Mouse (Mus musculus): Measurements from ENCODE around the gene Cutc. TPM values are rescaled to one million over a fixed set of nuclear protein-coding genes. Genes with fewer than 3 reads are reported as not detected.

Cutc gene
- polyA plus RNA-seq, 1 experiment from 2014 or later = 16.2 TPM

DNA sequence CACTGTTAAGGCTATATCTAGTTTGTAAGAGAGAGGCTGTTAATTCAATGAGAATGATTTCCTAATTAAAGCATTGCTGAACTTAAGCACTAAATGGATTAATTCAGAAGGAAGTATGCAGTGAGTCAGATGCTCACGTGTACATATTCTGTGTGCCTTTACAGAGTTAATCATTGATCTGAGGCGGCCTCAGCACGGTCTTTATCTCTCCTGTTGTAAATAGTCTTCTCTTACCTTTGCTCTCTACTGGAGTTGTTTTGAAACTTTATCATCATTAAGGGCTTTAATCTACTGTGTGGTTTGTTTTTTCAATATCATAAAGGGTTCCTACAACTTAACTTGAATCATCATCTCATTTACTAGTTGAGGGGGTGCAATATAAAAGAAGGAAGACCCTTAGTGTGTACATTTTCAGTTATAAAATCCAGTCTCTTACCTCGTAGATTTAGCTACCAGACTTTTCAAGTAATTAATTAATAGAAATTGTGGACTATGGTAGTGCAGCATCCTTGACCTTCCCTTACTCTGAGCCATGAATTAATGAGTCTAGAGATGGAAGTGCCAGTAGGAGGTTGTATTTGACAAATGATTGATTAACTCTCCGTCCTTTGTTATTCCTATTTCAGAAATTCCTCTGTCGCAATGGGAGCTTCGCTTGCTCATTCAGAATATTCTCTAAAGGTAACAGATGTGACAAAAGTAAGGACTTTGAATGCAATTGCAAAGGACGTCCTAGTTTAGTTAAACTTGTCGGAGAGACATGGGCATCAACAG lies 14.9 kb downstream of the Cutc start:
- Histone ChIP-seq H3K79me2 (ENCODE audit: inconsistent target) (no peaks in the 10 kb centered on the region), H3K4me3 (ENCODE audit: inconsistent target) (no peak overlapping the region), H3K36me3 (ENCODE audit: inconsistent target) (peaks cover 38% of the 10 kb centered on the region; the same call in 1 of the 2 replicates), H3K27ac (no peak overlapping the region)
- WGBS (ENCODE audit: missing documents) = 93% methylated on average over 9 of the region's 9 CpGs

DNA sequence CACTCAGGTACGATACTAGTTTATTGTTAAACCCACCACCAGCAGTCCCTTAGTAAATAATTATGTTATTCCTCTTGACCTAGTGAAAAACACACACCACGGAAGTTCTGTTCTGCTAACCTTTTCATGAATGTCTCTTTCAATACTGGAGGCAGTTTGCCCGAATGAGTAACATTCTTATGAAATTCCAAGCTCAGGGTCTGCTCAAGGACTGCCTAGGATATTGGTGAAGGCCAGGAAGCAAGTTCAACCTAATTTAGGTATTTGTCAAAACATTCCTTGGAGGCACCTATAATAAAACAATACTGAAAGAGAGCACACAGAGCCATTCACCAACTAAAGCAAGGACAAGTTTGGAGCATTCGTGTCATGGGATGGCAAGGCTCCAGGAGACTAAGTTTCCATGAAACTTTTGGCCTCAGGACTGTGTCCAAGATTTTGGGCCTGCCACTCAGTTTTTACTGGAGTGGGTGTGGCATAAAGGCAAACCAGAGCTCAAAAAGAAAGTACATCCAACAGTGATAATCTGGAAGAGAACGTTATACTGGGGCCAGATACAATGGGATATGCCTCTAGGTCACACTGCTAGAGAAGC lies 16.7 kb downstream of the Cutc start:
- H3K27ac ChIP-seq = no peak overlapping the region
- H3K79me2 ChIP-seq (ENCODE audit: inconsistent target) = no peaks in the 10 kb centered on the region
- no peak overlapping the region for H3K4me3 ChIP-seq (ENCODE audit: inconsistent target)
- WGBS (ENCODE audit: missing documents) = 92% methylated on average over 5 of the region's 5 CpGs
- H3K36me3 ChIP-seq (ENCODE audit: inconsistent target) = peaks cover 30% of the 10 kb centered on the region; the same call in 1 of the 2 replicates

GRCm38 (mm10) chr19:43770584-43770983 lies 17.8 kb downstream of the Cutc start:
- Histone ChIP-seq H3K27ac (no peak overlapping the region), H3K4me3 (ENCODE audit: inconsistent target) (no peak overlapping the region), H3K79me2 (ENCODE audit: inconsistent target) (no peaks in the 10 kb centered on the region), H3K36me3 (ENCODE audit: inconsistent target) (peaks cover 27% of the 10 kb centered on the region; the same call in 1 of the 2 replicates)
- WGBS (ENCODE audit: missing documents) = 3% methylated on average over 4 of the region's 4 CpGs

GRCm38 (mm10) chr19:43771499-43771969 lies 18.7 kb downstream of the Cutc start:
- H3K4me3 ChIP-seq (ENCODE audit: inconsistent target) = no peak overlapping the region
- H3K36me3 ChIP-seq (ENCODE audit: inconsistent target) = peaks cover 27% of the 10 kb centered on the region; the same call in 1 of the 2 replicates
- H3K79me2 ChIP-seq (ENCODE audit: inconsistent target) = no peaks in the 10 kb centered on the region
- 8% methylated on average over 5 of the region's 5 CpGs for WGBS (ENCODE audit: missing documents)
- H3K27ac ChIP-seq = peak overlapping the region; percentile 28

- WGBS (ENCODE audit: missing documents) = 81% methylated on average over 6 of the region's 6 CpGs
- Histone ChIP-seq H3K27ac (no peak overlapping the region), H3K4me3 (ENCODE audit: inconsistent target) (no peak overlapping the region), H3K79me2 (ENCODE audit: inconsistent target) (no peaks in the 10 kb centered on the region), H3K36me3 (ENCODE audit: inconsistent target) (peaks cover 21% of the 10 kb centered on the region; the same call in 1 of the 2 replicates)
These were observed 19.5 kb downstream of the Cutc start for GRCm38 (mm10) chr19:43772311-43772710.

GRCm38 (mm10) chr19:43775433-43775832 lies 22.6 kb downstream of the Cutc start:
- no peaks in the 10 kb centered on the region for H3K79me2 ChIP-seq (ENCODE audit: inconsistent target)
- no peak overlapping the region for H3K27ac ChIP-seq
- H3K4me3 ChIP-seq (ENCODE audit: inconsistent target) = no peak overlapping the region
- 94% methylated on average over 10 of the region's 10 CpGs for WGBS (ENCODE audit: missing documents)
- H3K36me3 ChIP-seq (ENCODE audit: inconsistent target) = no peaks in the 10 kb centered on the region

- no peak overlapping the region for H3K4me3 ChIP-seq (ENCODE audit: inconsistent target)
- WGBS (ENCODE audit: missing documents) = 94% methylated on average over 4 of the region's 4 CpGs
- H3K79me2 ChIP-seq (ENCODE audit: inconsistent target) = no peaks in the 10 kb centered on the region
These were observed 23.8 kb downstream of the Cutc start for GRCm38 (mm10) chr19:43776561-43776960.

DNA sequence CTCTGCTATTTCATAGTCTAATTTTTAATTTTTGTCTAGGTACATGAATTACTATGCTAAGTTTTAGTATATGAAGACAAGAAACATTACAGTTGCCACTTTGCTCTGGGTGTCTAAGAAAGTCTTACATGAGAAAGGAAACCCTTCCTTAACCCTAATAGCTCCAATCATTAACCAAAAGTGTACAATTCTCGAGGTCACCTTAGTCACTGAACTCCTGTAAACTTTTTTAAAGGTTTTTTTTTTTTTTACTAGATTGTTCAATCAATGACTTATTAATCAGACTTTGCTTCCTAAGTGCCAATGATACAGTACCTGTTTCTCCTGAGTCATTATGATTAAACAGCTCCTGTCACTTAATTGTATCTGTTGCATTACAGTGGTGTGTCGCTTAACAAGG lies 24.5 kb downstream of the Cutc start:
- no peaks in the 10 kb centered on the region for H3K36me3 ChIP-seq (ENCODE audit: inconsistent target)
- H3K79me2 ChIP-seq (ENCODE audit: inconsistent target) = no peaks in the 10 kb centered on the region
- H3K27ac ChIP-seq = no peak overlapping the region
- 79% methylated on average over 2 of the region's 2 CpGs for WGBS (ENCODE audit: missing documents)
- no peak overlapping the region for H3K4me3 ChIP-seq (ENCODE audit: inconsistent target)

More at GRCm38 (mm10) chr19:43776561-43776960, 23.8 kb downstream of the Cutc start:
- Histone ChIP-seq H3K36me3 (ENCODE audit: inconsistent target) (no peaks in the 10 kb centered on the region), H3K27ac (no peak overlapping the region)

DNA sequence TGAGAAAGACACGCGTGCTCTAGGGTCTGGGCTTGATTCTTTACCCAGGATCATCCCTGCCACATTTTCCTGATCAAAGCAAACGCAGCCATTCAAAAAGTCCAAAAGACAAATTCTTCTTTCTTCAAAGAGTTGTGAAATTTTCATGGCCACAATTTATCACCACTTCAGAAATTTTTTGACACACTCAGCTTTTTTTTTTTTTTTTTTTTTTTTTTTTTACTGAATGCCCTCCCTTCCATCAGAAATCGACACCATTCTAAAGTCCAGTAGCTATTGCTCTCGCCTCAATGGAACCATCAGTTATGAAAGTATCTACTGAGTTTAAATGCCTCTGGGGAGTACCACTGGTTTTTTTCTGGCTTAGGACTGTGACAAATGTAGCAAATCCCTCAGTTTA lies 27.6 kb downstream of the Cutc start:
- Histone ChIP-seq H3K36me3 (ENCODE audit: inconsistent target) (no peaks in the 10 kb centered on the region), H3K79me2 (ENCODE audit: inconsistent target) (no peaks in the 10 kb centered on the region), H3K4me3 (ENCODE audit: inconsistent target) (no peak overlapping the region), H3K27ac (no peak overlapping the region)
- 45% methylated on average over 5 of the region's 5 CpGs for WGBS (ENCODE audit: missing documents)

DNA sequence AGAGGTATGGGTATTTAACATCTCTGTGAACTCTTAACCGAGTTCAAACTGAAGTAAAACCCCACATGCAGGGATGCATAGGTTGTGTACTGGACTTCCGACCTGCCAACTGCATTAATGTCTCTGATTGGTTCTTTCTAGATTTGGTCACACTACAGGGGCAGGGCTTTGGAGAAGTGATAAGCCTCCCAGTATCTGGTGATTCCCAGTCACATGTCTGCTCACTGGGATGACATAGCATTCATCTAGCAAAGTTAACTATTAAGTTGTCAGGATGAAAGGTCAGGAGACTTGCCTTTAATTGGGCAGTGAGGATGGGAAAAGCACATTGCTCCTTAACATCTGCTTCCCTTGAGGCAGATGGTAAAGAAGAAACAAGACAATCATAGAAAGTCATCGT lies 29.2 kb downstream of the Cutc start, which contains the start of gene Abcc2:
Gene Abcc2 (plus strand): TSS at position 213 of the 400 bp plus-strand sequence.
- 95% methylated on average over 3 of the region's 3 CpGs for WGBS (ENCODE audit: missing documents)
- Histone ChIP-seq H3K79me2 (ENCODE audit: inconsistent target) (no peaks in the 10 kb centered on the region), H3K27ac (no peak within 1 kb of the TSS), H3K4me3 (ENCODE audit: inconsistent target) (no peak within 1 kb of the TSS), H3K36me3 (ENCODE audit: inconsistent target) (no peaks in the 10 kb centered on the region)

DNA sequence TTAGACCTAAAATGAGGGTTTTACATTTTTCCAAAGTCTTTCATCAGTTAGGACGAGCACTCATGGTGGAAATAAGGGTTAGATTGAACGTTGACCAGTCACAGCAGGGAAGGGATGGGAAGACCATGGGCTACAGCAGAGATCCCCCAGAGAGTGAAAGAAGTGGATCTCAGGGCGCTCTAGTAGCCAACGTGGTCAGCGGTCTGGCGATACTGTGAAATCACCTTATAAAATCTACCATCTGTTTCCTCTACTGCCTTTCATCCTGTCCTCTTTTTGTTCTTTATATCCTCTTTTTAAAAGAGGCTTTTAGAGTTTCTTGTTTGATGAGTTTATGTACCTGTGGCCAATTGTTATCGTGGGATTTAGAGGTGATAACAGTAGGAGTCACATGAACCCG lies 32.0 kb downstream of the Cutc start:
- Histone ChIP-seq H3K27ac (no peak overlapping the region), H3K79me2 (ENCODE audit: inconsistent target) (no peaks in the 10 kb centered on the region), H3K4me3 (ENCODE audit: inconsistent target) (no peak overlapping the region), H3K36me3 (ENCODE audit: inconsistent target) (no peaks in the 10 kb centered on the region)
- 48% methylated on average over 8 of the region's 8 CpGs for WGBS (ENCODE audit: missing documents)

DNA sequence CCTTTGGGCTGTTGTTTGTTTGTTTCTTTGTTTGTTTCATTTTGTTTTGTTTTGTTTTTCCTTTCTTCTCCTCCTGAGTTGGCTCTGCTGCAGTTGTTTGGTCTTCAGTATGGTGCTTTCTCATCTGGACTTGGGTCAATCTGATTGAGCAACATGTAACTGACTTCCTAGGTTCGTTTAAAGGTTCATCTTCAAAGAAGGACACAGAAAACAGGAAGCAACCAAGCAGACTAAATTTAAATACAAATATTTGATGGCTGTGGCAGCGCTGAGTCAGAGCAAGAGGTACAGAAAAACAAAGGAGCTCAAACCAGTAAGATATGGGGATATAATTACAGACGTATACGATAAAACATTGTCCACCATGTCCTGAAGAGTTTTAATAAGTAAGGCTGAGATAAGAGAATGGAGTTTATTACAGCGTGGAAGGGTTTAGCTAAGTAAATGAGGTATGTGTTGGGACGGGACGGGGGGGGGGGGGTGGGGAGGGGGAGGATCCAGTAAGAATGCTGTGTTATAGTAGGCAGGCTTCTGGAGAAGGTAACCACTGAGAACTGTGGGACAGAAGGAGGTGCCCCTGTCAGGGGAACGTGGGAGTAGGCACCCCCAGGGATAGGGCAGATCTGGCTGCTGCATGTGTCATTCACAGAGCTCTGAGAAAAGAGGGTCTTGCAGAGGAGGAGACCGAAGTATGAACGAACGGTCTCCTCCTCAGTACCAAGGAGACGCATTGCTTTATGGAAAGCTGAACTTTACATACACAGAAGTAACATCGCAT lies 33.6 kb downstream of the Cutc start:
- Histone ChIP-seq H3K27ac (no peak overlapping the region), H3K36me3 (ENCODE audit: inconsistent target) (no peaks in the 10 kb centered on the region), H3K79me2 (ENCODE audit: inconsistent target) (no peaks in the 10 kb centered on the region), H3K4me3 (ENCODE audit: inconsistent target) (no peak overlapping the region)
- 30% methylated on average over 13 of the region's 13 CpGs for WGBS (ENCODE audit: missing documents)

GRCm38 (mm10) chr19:43789817-43790216 lies 37.0 kb downstream of the Cutc start:
- Histone ChIP-seq H3K4me3 (ENCODE audit: inconsistent target) (no peak overlapping the region), H3K79me2 (ENCODE audit: inconsistent target) (no peaks in the 10 kb centered on the region), H3K36me3 (ENCODE audit: inconsistent target) (no peaks in the 10 kb centered on the region), H3K27ac (no peak overlapping the region)
- 93% methylated on average over 7 of the region's 7 CpGs for WGBS (ENCODE audit: missing documents)

- WGBS (ENCODE audit: missing documents) = 97% methylated on average over 4 of the region's 4 CpGs
- H3K79me2 ChIP-seq (ENCODE audit: inconsistent target) = no peaks in the 10 kb centered on the region
- H3K4me3 ChIP-seq (ENCODE audit: inconsistent target) = no peak overlapping the region
- no peak overlapping the region for H3K27ac ChIP-seq
- no peaks in the 10 kb centered on the region for H3K36me3 ChIP-seq (ENCODE audit: inconsistent target)
These were observed 39.7 kb downstream of the Cutc start for GRCm38 (mm10) chr19:43792537-43792936.

Data from macrophage (primary cell).